Mouse (Mus musculus): ENCODE results near the gene Vdac2. TPM values are rescaled to one million over a fixed set of nuclear protein-coding genes. Genes with fewer than 3 reads are reported as not detected.

Vdac2 gene
- polyA plus RNA-seq, 1 experiment from 2014 or later = 312 TPM

DNA sequence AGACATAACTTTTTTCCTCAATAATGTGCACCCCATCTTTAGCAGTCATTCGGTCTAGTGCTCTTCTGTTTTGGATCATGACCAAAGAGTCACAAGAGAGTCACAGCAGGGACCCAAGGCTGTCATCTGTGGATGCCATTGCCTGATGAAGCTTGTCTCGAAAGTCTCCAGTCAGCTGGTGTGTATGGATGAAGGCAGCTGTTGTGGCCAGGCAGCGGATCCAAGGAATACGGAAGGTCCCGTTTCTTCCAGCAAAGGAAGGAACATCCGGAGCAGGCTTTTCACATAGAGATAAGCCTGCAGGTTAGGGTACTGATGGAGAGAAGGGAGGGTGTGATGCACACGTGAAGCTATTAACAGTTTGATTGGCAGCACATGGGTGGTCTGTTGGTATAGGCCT, 23.4 kb upstream of the Vdac2 start:
- no peak for ATAC-seq (ENCODE audit: low FRiP score)
- no peaks in the 10 kb centered on the region for H3K27me3 ChIP-seq (ENCODE audit: control insufficient read depth, insufficient read depth, low read length)
- 87% methylated on average over 7 of the region's 7 CpGs for WGBS

DNA sequence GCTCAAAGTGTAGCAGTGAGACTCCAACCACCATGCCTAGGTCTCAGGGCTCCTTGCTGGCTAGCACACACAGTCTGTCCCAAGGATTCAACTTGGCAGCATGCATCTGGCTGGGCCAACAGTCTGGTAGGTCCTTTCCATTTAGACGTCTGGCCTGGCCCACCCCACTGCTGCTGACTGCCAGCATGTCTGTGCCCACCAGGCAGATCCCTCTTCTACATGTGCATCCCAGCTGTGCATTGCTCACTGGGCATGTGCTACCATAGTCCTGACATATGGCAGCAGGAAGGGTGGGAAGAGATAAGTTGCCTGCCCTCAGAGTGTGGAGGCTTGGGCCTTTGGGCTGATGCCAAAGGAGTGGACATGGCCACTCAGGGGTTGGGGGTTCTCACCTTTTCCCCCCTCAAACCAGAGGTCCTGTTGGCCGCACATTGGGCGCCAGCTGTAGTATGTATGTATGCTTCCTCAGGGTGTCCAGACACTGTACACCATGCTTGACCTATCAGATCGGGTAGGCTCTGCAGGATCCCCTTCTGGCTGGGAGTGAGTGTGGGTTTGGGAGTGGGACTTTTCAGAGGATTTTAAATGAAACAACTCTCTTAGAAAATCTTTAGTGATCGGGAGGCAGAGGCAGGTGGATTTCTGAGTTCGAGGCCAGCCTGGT, 22.4 kb upstream of the Vdac2 start:
- H3K27me3 ChIP-seq (ENCODE audit: control insufficient read depth, insufficient read depth, low read length) = no peaks in the 10 kb centered on the region
- H3K4me1 ChIP-seq (ENCODE audit: control insufficient read depth, insufficient read depth, low read length) = no peaks in the 10 kb centered on the region
- H3K9me3 ChIP-seq (ENCODE audit: control insufficient read depth, low read length) = no peaks in the 10 kb centered on the region
- no peak overlapping the region for H3K9ac ChIP-seq (ENCODE audit: low read length)
- H3K4me3 ChIP-seq (ENCODE audit: low read depth, low read length) = no peak overlapping the region
- DNase-seq (ENCODE audit: low spot score, missing footprints) (no peak), ATAC-seq (ENCODE audit: low FRiP score) (no peak)
- H3K27ac ChIP-seq (ENCODE audit: low read depth, low read length) = no peak overlapping the region
- 90% methylated on average over 6 of the region's 6 CpGs for WGBS
- no peaks in the 10 kb centered on the region for H3K36me3 ChIP-seq (ENCODE audit: control insufficient read depth, insufficient read depth, low read length)
- H3K4me2 ChIP-seq = no peak overlapping the region

More for the DNA sequence above, 23.4 kb upstream of the Vdac2 start:
- H3K9ac ChIP-seq (ENCODE audit: low read length) = no peak overlapping the region
- DNase-seq (ENCODE audit: low spot score, missing footprints) = no peak
- H3K27ac ChIP-seq (ENCODE audit: low read depth, low read length) = no peak overlapping the region
- H3K4me2 ChIP-seq = no peak overlapping the region
- H3K4me3 ChIP-seq (ENCODE audit: low read depth, low read length) = no peak overlapping the region
- H3K4me1 ChIP-seq (ENCODE audit: control insufficient read depth, insufficient read depth, low read length) = no peaks in the 10 kb centered on the region
- H3K36me3 ChIP-seq (ENCODE audit: control insufficient read depth, insufficient read depth, low read length) = no peaks in the 10 kb centered on the region
- no peaks in the 10 kb centered on the region for H3K9me3 ChIP-seq (ENCODE audit: control insufficient read depth, low read length)

- H3K9me3 ChIP-seq (ENCODE audit: control insufficient read depth, low read length) = no peaks in the 10 kb centered on the region
- WGBS = 91% methylated on average over 2 of the region's 2 CpGs
- no peaks in the 10 kb centered on the region for H3K36me3 ChIP-seq (ENCODE audit: control insufficient read depth, insufficient read depth, low read length)
- no peak overlapping the region for H3K9ac ChIP-seq (ENCODE audit: low read length)
- H3K27ac ChIP-seq (ENCODE audit: low read depth, low read length) = no peak overlapping the region
- no peak for DNase-seq (ENCODE audit: low spot score, missing footprints)
- H3K4me3 ChIP-seq (ENCODE audit: low read depth, low read length) = no peak overlapping the region
- no peaks in the 10 kb centered on the region for H3K27me3 ChIP-seq (ENCODE audit: control insufficient read depth, insufficient read depth, low read length)
- no peaks in the 10 kb centered on the region for H3K4me1 ChIP-seq (ENCODE audit: control insufficient read depth, insufficient read depth, low read length)
- H3K4me2 ChIP-seq = no peak overlapping the region
- ATAC-seq (ENCODE audit: low FRiP score) = no peak
Observed at GRCm38 (mm10) chr14:21806203-21806602, 18.8 kb upstream of the Vdac2 start.

DNA sequence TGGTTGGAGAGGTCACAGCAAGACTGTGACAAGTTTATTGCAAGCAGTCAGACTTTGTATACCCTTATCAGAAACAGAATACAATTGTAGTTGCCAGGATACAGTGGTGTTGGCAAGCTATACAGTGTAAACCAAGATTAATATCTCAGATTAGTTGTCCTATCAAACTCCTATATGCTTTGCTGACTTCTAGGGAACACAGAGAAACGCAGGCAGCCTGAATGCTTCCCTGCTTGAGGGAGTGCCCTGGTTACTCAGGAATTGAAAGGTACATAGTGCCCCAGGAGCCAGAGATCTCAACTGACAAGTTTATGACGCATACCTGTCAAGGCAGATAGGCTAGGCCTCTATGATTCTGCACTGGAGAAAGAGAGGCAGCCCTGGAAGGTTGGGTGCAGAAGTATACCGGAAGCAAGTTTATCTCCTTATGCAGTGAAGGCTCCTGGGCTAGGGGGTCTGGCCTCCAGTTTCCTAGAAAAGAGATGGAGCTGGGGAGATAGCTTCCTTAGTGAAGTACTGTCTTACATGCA, 18.3 kb upstream of the Vdac2 start:
- Histone ChIP-seq H3K9ac (ENCODE audit: low read length) (no peak overlapping the region), H3K4me3 (ENCODE audit: low read depth, low read length) (no peak overlapping the region), H3K36me3 (ENCODE audit: control insufficient read depth, insufficient read depth, low read length) (no peaks in the 10 kb centered on the region), H3K27me3 (ENCODE audit: control insufficient read depth, insufficient read depth, low read length) (no peaks in the 10 kb centered on the region), H3K9me3 (ENCODE audit: control insufficient read depth, low read length) (no peaks in the 10 kb centered on the region), H3K4me1 (ENCODE audit: control insufficient read depth, insufficient read depth, low read length) (no peaks in the 10 kb centered on the region), H3K27ac (ENCODE audit: low read depth, low read length) (no peak overlapping the region), H3K4me2 (no peak overlapping the region)
- ATAC-seq (ENCODE audit: low FRiP score) = no peak
- no peak for DNase-seq (ENCODE audit: low spot score, missing footprints)
- 89% methylated on average over 3 of the region's 3 CpGs for WGBS

GRCm38 (mm10) chr14:21808208-21808922, 16.7 kb upstream of the Vdac2 start:
- DNase-seq (ENCODE audit: low spot score, missing footprints) (no peak), ATAC-seq (ENCODE audit: low FRiP score) (no peak)
- no peaks in the 10 kb centered on the region for H3K27me3 ChIP-seq (ENCODE audit: control insufficient read depth, insufficient read depth, low read length)
- H3K27ac ChIP-seq (ENCODE audit: low read depth, low read length) = no peak overlapping the region
- H3K4me2 ChIP-seq = no peak overlapping the region
- no peaks in the 10 kb centered on the region for H3K9me3 ChIP-seq (ENCODE audit: control insufficient read depth, low read length)
- 90% methylated on average over 8 of the region's 8 CpGs for WGBS
- no peak overlapping the region for H3K9ac ChIP-seq (ENCODE audit: low read length)
- H3K36me3 ChIP-seq (ENCODE audit: control insufficient read depth, insufficient read depth, low read length) = no peaks in the 10 kb centered on the region
- no peak overlapping the region for H3K4me3 ChIP-seq (ENCODE audit: low read depth, low read length)
- no peaks in the 10 kb centered on the region for H3K4me1 ChIP-seq (ENCODE audit: control insufficient read depth, insufficient read depth, low read length)

DNA sequence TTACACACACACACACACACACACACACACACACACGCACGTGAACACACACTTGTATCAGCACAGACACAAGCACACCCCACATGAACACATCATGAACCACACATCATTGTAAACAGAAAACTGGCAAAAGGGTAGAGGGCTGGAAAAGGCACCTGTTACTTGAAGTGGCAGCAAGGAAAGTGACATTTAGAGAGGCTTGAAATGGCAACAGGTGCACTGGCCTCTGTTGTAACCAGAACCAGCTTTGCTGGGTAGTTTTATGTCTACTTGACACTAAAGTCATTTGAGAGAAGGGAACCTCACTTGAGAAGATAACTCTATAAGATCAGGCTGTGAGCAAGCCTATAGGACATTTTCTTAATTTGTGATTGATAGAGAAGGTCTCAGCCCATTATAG, 15.6 kb upstream of the Vdac2 start:
- WGBS = 97% methylated on average over 2 of the region's 2 CpGs
- no peak for ATAC-seq (ENCODE audit: low FRiP score)

GRCm38 (mm10) chr14:21811301-21811700, 13.7 kb upstream of the Vdac2 start:
- H3K27ac ChIP-seq (ENCODE audit: low read depth, low read length) = no peak overlapping the region
- H3K4me1 ChIP-seq (ENCODE audit: control insufficient read depth, insufficient read depth, low read length) = no peaks in the 10 kb centered on the region
- H3K4me2 ChIP-seq = no peak overlapping the region
- H3K4me3 ChIP-seq (ENCODE audit: low read depth, low read length) = no peak overlapping the region
- 83% methylated on average over 4 of the region's 4 CpGs for WGBS
- no peak overlapping the region for H3K9ac ChIP-seq (ENCODE audit: low read length)
- no peaks in the 10 kb centered on the region for H3K27me3 ChIP-seq (ENCODE audit: control insufficient read depth, insufficient read depth, low read length)
- no peak for ATAC-seq (ENCODE audit: low FRiP score)
- no peak for DNase-seq (ENCODE audit: low spot score, missing footprints)
- no peaks in the 10 kb centered on the region for H3K36me3 ChIP-seq (ENCODE audit: control insufficient read depth, insufficient read depth, low read length)
- no peaks in the 10 kb centered on the region for H3K9me3 ChIP-seq (ENCODE audit: control insufficient read depth, low read length)

More for the DNA sequence above, 15.6 kb upstream of the Vdac2 start:
- no peaks in the 10 kb centered on the region for H3K36me3 ChIP-seq (ENCODE audit: control insufficient read depth, insufficient read depth, low read length)
- no peak overlapping the region for H3K27ac ChIP-seq (ENCODE audit: low read depth, low read length)
- H3K4me2 ChIP-seq = no peak overlapping the region
- no peak for DNase-seq (ENCODE audit: low spot score, missing footprints)
- H3K27me3 ChIP-seq (ENCODE audit: control insufficient read depth, insufficient read depth, low read length) = no peaks in the 10 kb centered on the region
- H3K4me1 ChIP-seq (ENCODE audit: control insufficient read depth, insufficient read depth, low read length) = no peaks in the 10 kb centered on the region
- H3K9ac ChIP-seq (ENCODE audit: low read length) = no peak overlapping the region
- H3K9me3 ChIP-seq (ENCODE audit: control insufficient read depth, low read length) = no peaks in the 10 kb centered on the region
- H3K4me3 ChIP-seq (ENCODE audit: low read depth, low read length) = no peak overlapping the region

- Histone ChIP-seq H3K27ac (ENCODE audit: low read depth, low read length) (no peak overlapping the region), H3K9me3 (ENCODE audit: control insufficient read depth, low read length) (no peaks in the 10 kb centered on the region), H3K27me3 (ENCODE audit: control insufficient read depth, insufficient read depth, low read length) (no peaks in the 10 kb centered on the region), H3K9ac (ENCODE audit: low read length) (no peak overlapping the region), H3K36me3 (ENCODE audit: control insufficient read depth, insufficient read depth, low read length) (no peaks in the 10 kb centered on the region), H3K4me3 (ENCODE audit: low read depth, low read length) (no peak overlapping the region), H3K4me2 (no peak overlapping the region), H3K4me1 (ENCODE audit: control insufficient read depth, insufficient read depth, low read length) (no peaks in the 10 kb centered on the region)
- DNase-seq (ENCODE audit: low spot score, missing footprints) (no peak), ATAC-seq (ENCODE audit: low FRiP score) (no peak)
- WGBS = 84% methylated on average over 10 of the region's 10 CpGs
Observed at GRCm38 (mm10) chr14:21811744-21812393, 13.2 kb upstream of the Vdac2 start.

Measured in midbrain, embryonic 11.5 days (tissue).